Mouse (Mus musculus) liver, postnatal 0 days (tissue): ENCODE measurements around the gene Elk3.

ENCODE experiments used
- CTCF ChIP-seq: sonication (generic); IDR thresholded peaks from 2 replicates; pipeline ENCODE4 v1.5.1; 2016; ENCODE audit warnings: antibody characterized with exemption, low read depth
- EP300 ChIP-seq: IDR thresholded peaks from 2 replicates; pipeline ENCODE4 v1.6.1; 2016; ENCODE audit warnings: antibody characterized with exemption, low read depth, mild to moderate bottlenecking

DNA sequence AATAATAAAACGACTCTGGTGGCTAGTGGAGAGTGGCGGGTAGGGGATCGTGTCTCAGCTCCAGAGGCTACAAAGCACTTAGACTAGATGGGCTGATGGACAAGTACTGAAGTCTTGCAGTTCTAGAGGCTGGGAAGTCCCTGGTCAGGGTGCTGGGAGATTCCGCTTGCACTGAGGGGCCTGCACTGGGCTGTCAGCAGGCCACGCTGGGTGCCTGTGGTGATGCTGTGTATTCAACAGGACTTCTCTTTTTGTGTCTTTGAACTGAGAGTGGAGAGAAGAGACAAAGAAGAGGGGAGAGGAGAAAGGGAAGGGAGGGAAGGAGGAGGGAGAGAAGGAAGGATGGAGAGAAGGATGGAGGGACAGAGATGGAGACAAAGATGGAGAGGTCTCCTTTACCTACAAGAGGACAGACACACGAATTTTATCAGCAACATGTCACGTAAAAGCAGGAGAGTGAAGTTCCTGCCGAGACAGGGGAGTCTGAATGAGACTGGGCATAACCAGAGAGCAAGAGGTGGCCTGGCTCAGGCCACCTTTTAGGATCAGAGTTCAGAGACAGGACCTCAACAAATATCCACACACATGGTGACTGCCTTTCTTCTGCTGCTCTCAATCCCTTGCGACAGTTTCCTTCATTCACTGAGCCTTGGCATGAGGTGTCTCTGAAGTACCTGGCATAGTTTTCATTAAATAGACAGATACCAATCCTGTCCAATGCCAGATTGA, 35.4 kb upstream of the Elk3 start:
- TF ChIP-seq CTCF (no peak), EP300 (no peak)
